Mouse (Mus musculus) hindbrain, embryonic 16.5 days (tissue): Measurements from ENCODE around the gene Tph1. TPM values are rescaled to one million over a fixed set of nuclear protein-coding genes. Genes with fewer than 3 reads are reported as not detected.
A peak's percentile ranks its signal among the peaks of the same experiment; 100 is the strongest.
"Not testable (repeated sequence)": the region's sequence is repeated elsewhere in the genome, so short reads cannot be mapped to it uniquely, and the experiment has no call there.

Source experiments
- ATAC-seq: fragments of 200-750 bp; cut with Nextera tagmentation; 2 replicates; pipeline ENCODE4 v1.8.0; 2017; ENCODE audit warnings: moderate TSS enrichment, moderate library complexity
- H3K27ac ChIP-seq: fragments of 300-500 bp; sonication (generic); 2 replicates; pipeline ENCODE4 v1.5.1; 2014; ENCODE audit warnings: low read depth, mild to moderate bottlenecking, control low read depth, low read length, moderate library complexity
- H3K27me3 ChIP-seq: fragments of 300-500 bp; sonication (generic); replicated peaks from 2 replicates; pipeline ENCODE4 v1.6.1; 2014; ENCODE audit warnings: low read length; ENCODE audit not compliant: control insufficient read depth, insufficient read depth
- H3K36me3 ChIP-seq: fragments of 300-500 bp; sonication (generic); 2 replicates; pipeline ENCODE4 v1.6.1; 2014; ENCODE audit warnings: mild to moderate bottlenecking, low read length, moderate library complexity, mixed read lengths; ENCODE audit not compliant: control insufficient read depth, insufficient read depth
- H3K4me1 ChIP-seq: fragments of 300-500 bp; sonication (generic); 2 replicates; pipeline ENCODE4 v1.6.1; 2014; ENCODE audit warnings: low read depth, low read length; ENCODE audit not compliant: control insufficient read depth, insufficient read depth
- H3K4me2 ChIP-seq: fragments of 300-500 bp; sonication (generic); 2 replicates; pipeline ENCODE4 v1.6.1; 2014; ENCODE audit warnings: mild to moderate bottlenecking, low read length, control low read depth, moderate library complexity
- H3K4me3 ChIP-seq: fragments of 300-500 bp; sonication (generic); 2 replicates; pipeline ENCODE4 v1.5.1; 2014; ENCODE audit warnings: mild to moderate bottlenecking, low read length, control low read depth, moderate library complexity
- H3K9ac ChIP-seq: fragments of 300-500 bp; sonication (generic); 2 replicates; pipeline ENCODE4 v1.6.1; 2014; ENCODE audit warnings: low read depth, mild to moderate bottlenecking, control low read depth, low read length, moderate library complexity
- H3K9me3 ChIP-seq: fragments of 300-500 bp; sonication (generic); 2 replicates; pipeline ENCODE4 v1.6.1; 2014; ENCODE audit warnings: mild to moderate bottlenecking, low read length, moderate library complexity; ENCODE audit not compliant: control insufficient read depth
- WGBS: fragments of 180-500 bp; shearing (Covaris S2); extraction: QIAGEN DNeasy Blood & Tissue Kit; methylation state at CpG from one replicate; pipeline ENCODE4 v1.1.7; 2014; 5-methylcytosine and 5-hydroxymethylcytosine counted together
- polyA plus RNA-seq: library from polyadenylated mRNA; unstranded; fragments of >200 nt; fragmentation: Nextera tagmentation; extraction: Ambion mirVana; gene quantifications from 2 replicates; pipeline ENCODE4 v1.2.1, GENCODE M21; 2015

Gene Tph1
- polyA plus RNA-seq, 1 experiment from 2014 or later = 1.2 TPM

DNA sequence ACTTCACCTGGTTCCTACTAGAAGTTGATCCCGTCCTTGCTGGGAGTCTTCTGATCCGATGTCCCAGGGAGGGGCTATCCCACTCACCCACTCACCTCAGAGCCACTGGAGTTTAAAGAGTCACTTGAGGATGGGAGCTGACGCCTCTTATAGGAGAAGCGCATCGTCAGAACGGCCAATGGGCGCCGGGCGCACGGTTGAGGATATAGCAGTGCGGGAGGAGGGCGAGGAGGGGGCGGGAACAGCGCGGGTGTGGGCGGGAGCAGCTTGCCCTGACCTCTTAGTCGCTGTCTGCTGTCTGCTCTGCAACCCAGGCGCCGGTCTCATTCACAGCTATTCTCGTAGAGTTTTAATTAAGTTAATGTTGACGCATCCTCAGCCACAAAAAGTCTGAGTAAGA, 5.1 kb downstream of the Tph1 start:
- H3K9ac ChIP-seq = no peak overlapping the region
- peak overlapping the region; percentile 1 for H3K4me3 ChIP-seq
- peak overlapping the region; percentile 47 for H3K4me2 ChIP-seq
- no peaks in the 10 kb centered on the region for H3K9me3 ChIP-seq
- no peak overlapping the region for H3K27ac ChIP-seq
- peaks cover 4% of the 10 kb centered on the region; the same call in 1 of the 2 replicates for H3K4me1 ChIP-seq
- no peaks in the 10 kb centered on the region for H3K27me3 ChIP-seq
- H3K36me3 ChIP-seq = no peaks in the 10 kb centered on the region
- ATAC-seq = peak; percentile 50
- 1% methylated on average over 21 of the region's 21 CpGs for WGBS

DNA sequence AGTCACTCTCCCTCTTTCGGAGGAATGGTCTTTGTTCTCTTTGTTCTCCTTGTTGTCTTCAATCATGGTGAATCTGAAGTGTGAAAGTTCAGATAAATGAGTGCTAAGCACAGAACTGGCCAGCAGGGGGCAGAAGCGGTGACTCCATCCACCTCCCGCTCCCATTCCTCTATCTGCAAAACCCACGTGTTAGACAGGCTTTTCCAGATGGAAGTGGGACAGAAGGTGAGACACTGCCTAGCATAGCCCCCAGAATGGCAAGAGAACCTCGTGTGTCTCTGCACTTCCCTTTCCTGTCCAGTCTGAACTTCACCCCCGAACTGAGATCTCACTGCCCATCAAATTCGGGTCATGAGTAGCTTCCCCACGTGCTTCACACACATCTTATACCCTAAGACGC, 7.1 kb downstream of the Tph1 start:
- no peak overlapping the region for H3K4me2 ChIP-seq
- ATAC-seq = no peak
- no peaks in the 10 kb centered on the region for H3K27me3 ChIP-seq
- no peaks in the 10 kb centered on the region for H3K36me3 ChIP-seq
- H3K4me3 ChIP-seq = no peak overlapping the region
- H3K27ac ChIP-seq = no peak overlapping the region
- H3K4me1 ChIP-seq = peaks cover 9% of the 10 kb centered on the region
- no peak overlapping the region for H3K9ac ChIP-seq
- H3K9me3 ChIP-seq = no peaks in the 10 kb centered on the region
- 42% methylated on average over 9 of the region's 9 CpGs for WGBS

GRCm38 (mm10) chr7:46661591-46662090, 10.7 kb downstream of the Tph1 start:
- Histone ChIP-seq H3K36me3 (no peaks in the 10 kb centered on the region), H3K27ac (no peak overlapping the region), H3K4me2 (peak overlapping the region; percentile 52), H3K4me1 (peaks cover 5% of the 10 kb centered on the region), H3K27me3 (no peaks in the 10 kb centered on the region), H3K4me3 (peak overlapping the region; percentile 8; the same call in 1 of the 2 replicates), H3K9ac (peak overlapping the region; percentile 3; the same call in 1 of the 2 replicates), H3K9me3 (no peaks in the 10 kb centered on the region)
- no peak for ATAC-seq
- 16% methylated on average over 18 of the region's 18 CpGs for WGBS

GRCm38 (mm10) chr7:46652279-46652678, 20.1 kb downstream of the Tph1 start:
- H3K9ac ChIP-seq = no peak overlapping the region
- no peaks in the 10 kb centered on the region for H3K36me3 ChIP-seq
- H3K4me3 ChIP-seq = no peak overlapping the region
- 75% methylated on average over 2 of the region's 2 CpGs for WGBS
- no peak for ATAC-seq
- H3K4me2 ChIP-seq = no peak overlapping the region
- H3K27ac ChIP-seq = no peak overlapping the region
- H3K27me3 ChIP-seq = no peaks in the 10 kb centered on the region
- no peaks in the 10 kb centered on the region for H3K9me3 ChIP-seq
- no peaks in the 10 kb centered on the region for H3K4me1 ChIP-seq

DNA sequence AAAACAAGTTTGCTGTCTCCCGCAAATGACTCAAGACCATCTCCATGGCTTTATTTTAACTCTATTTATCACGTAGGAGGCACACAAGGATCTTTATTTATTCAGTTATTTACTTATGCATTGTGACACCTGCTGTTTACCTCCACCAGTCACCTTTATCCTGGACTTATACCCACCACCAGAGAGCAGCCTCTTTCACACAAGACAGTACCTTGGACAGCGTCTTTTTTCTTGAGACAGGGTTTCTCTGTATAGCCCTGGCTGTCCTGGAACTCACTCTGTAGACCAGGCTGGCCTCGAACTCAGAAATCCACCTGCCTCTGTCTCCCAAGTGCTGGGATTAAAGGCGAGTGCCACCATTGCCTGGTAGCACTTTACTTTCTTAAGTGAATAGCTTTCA, 22.1 kb downstream of the Tph1 start:
- H3K27me3 ChIP-seq, H3K4me2 ChIP-seq, H3K9ac ChIP-seq, H3K36me3 ChIP-seq, ATAC-seq, H3K27ac ChIP-seq, H3K4me3 ChIP-seq, H3K4me1 ChIP-seq, H3K9me3 ChIP-seq: not testable (repeated sequence)
- 55% methylated on average over 5 of the region's 5 CpGs for WGBS

GRCm38 (mm10) chr7:46648431-46649140, 23.8 kb downstream of the Tph1 start:
- Histone ChIP-seq H3K4me1 (no peaks in the 10 kb centered on the region), H3K27me3 (no peaks in the 10 kb centered on the region), H3K27ac (no peak overlapping the region), H3K4me3 (no peak overlapping the region), H3K36me3 (no peaks in the 10 kb centered on the region), H3K9me3 (no peaks in the 10 kb centered on the region), H3K9ac (no peak overlapping the region), H3K4me2 (no peak overlapping the region)
- 60% methylated on average over 4 of the region's 4 CpGs for WGBS
- ATAC-seq = no peak

- H3K27me3 ChIP-seq = no peaks in the 10 kb centered on the region
- no peak overlapping the region for H3K4me3 ChIP-seq
- peaks cover 7% of the 10 kb centered on the region; the same call in 1 of the 2 replicates for H3K4me1 ChIP-seq
- no peak overlapping the region for H3K27ac ChIP-seq
- WGBS = 91% methylated on average over 1 of the region's 1 CpGs
- no peak overlapping the region for H3K9ac ChIP-seq
- no peaks in the 10 kb centered on the region for H3K36me3 ChIP-seq
- H3K4me2 ChIP-seq = no peak overlapping the region
- ATAC-seq = no peak
- H3K9me3 ChIP-seq = no peaks in the 10 kb centered on the region
Observed at GRCm38 (mm10) chr7:46643172-46643571, 29.2 kb downstream of the Tph1 start.

DNA sequence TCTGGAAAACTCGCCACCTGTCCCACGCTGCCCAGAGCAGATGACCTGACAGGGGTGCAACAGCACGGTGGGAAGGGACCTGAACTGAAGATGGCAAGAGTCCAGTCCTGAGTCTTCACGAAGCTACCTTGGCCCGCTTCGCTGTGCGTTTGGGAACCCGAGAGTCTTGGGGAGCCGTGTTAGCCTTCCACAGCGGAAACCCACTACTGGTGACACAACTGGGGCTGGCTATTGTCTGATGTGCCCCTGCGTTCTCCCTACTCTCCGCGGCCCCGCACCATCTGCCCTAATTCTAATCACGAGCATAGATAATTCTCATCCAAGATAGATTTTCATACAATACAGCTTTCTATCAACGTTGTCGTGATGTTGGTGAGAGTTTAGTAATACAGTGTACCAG, 32.3 kb downstream of the Tph1 start:
- no peaks in the 10 kb centered on the region for H3K36me3 ChIP-seq
- H3K9ac ChIP-seq = peak overlapping the region; percentile 80
- H3K27me3 ChIP-seq = no peaks in the 10 kb centered on the region
- H3K4me3 ChIP-seq = peak overlapping the region; percentile 74
- H3K4me1 ChIP-seq = peaks cover 7% of the 10 kb centered on the region
- 9% methylated on average over 17 of the region's 17 CpGs for WGBS
- H3K9me3 ChIP-seq = no peaks in the 10 kb centered on the region
- peak overlapping the region; percentile 92 for H3K4me2 ChIP-seq
- ATAC-seq = no peak; the same call in 1 of the 2 replicates
- H3K27ac ChIP-seq = peak overlapping the region; percentile 87

GRCm38 (mm10) chr7:46639692-46640031, 32.7 kb downstream of the Tph1 start, which contains the start of gene Sergef:
Sergef (minus strand) TSS chr7:46639807.
- H3K4me2 ChIP-seq = peak within 1 kb of the TSS; percentile 92
- H3K9me3 ChIP-seq = no peaks in the 10 kb centered on the region
- H3K27me3 ChIP-seq = no peaks in the 10 kb centered on the region
- H3K4me3 ChIP-seq = peak within 1 kb of the TSS; percentile 74
- peak within 1 kb of the TSS; percentile 80 for H3K9ac ChIP-seq
- H3K4me1 ChIP-seq = peaks cover 7% of the 10 kb centered on the region
- WGBS = under 1% methylated on average over 30 of the region's 30 CpGs
- no peaks in the 10 kb centered on the region for H3K36me3 ChIP-seq
- peak within 1 kb of the TSS; percentile 87 for H3K27ac ChIP-seq
- ATAC-seq = peak; percentile 97
